Mouse (Mus musculus): ENCODE data around the gene Slc7a6.

DNA sequence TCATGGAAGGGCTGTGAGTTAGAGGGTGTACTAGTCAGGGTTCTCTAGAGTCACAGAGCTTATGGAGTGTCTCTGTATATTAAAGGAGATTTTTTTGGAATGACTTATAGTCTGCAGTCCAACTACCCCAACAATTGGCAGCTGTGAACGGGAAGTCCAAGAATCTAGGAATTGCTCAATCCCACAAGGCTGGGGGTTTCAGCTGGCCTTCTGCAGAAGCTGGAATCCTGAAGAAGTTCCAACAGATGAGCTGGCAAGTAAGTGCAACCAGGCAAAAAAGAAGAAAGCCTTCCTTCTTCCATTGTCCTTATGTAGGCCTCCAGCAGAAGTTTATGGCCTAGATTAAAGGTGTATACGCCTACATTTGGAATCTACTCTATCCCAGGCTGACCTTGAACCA is 23.3 kb upstream of the Slc7a6 start:
- no peak for TF ChIP-seq CTCF (IDR thresholded peaks at IDR 0.05; ENCODE audit: low read depth, low read length)
- TF ChIP-seq POLR2A (IDR thresholded peaks at IDR 0.05; ENCODE audit: borderline replicate concordance, low read depth, low read length): no peak
